Mouse (Mus musculus) CD8-positive naive resting alpha-beta T cell, adult 2 months (primary cell): ENCODE data around the gene Gstm1.
"Not testable (repeated sequence)": the region's sequence is repeated elsewhere in the genome, so short reads cannot be mapped to it uniquely, and the experiment has no call there.

Source experiments
- DNase-seq, 2 experiments: peaks; one replicate each; pipeline ENCODE4 v3.0.0; 2022; ENCODE audit warnings: low read depth in 2 of 2, low spot score in 2 of 2

The Gstm1 gene

GRCm38 (mm10) chr3:108016468-108016867 is 1.3 kb downstream of the Gstm1 start:
- DNase-seq, result not testable (repeated sequence)

GRCm38 (mm10) chr3:108014974-108015346 is 2.8 kb downstream of the Gstm1 start:
- DNase-seq, result no peak

- DNase-seq, result no peak
Measured at GRCm38 (mm10) chr3:108014098-108014973, 3.4 kb downstream of the Gstm1 start.

- no peak for DNase-seq
Measured at GRCm38 (mm10) chr3:108013331-108013871, 4.4 kb downstream of the Gstm1 start.

- no peak for DNase-seq
Measured at GRCm38 (mm10) chr3:108011558-108011957, 6.2 kb downstream of the Gstm1 start.

- no peak for DNase-seq
Measured at GRCm38 (mm10) chr3:108010286-108010685, 7.5 kb downstream of the Gstm1 start.

GRCm38 (mm10) chr3:108002021-108002420 is 15.8 kb downstream of the Gstm1 start:
- no peak for DNase-seq

GRCm38 (mm10) chr3:107999491-107999890 is 18.3 kb downstream of the Gstm1 start:
- DNase-seq, result no peak

- DNase-seq, result no peak
Measured at GRCm38 (mm10) chr3:107998591-107998990, 19.2 kb downstream of the Gstm1 start.

- no peak for DNase-seq
Measured at GRCm38 (mm10) chr3:107996576-107996975, 21.2 kb downstream of the Gstm1 start.

- not testable (repeated sequence) for DNase-seq
Measured at GRCm38 (mm10) chr3:107995974-107996373, 21.8 kb downstream of the Gstm1 start.

GRCm38 (mm10) chr3:107986041-107986562 is 31.7 kb downstream of the Gstm1 start, which contains the start of gene Gstm2:
Gene Gstm2, minus strand, starts transcription at chr3:107986453.
- DNase-seq, result no peak

GRCm38 (mm10) chr3:107985141-107985540 is 32.6 kb downstream of the Gstm1 start:
- DNase-seq, result not testable (repeated sequence)

- DNase-seq, result no peak
Measured at GRCm38 (mm10) chr3:107984471-107984870, 33.3 kb downstream of the Gstm1 start.

GRCm38 (mm10) chr3:107983771-107984170 is 34.0 kb downstream of the Gstm1 start:
- no peak for DNase-seq

GRCm38 (mm10) chr3:107982726-107983125 is 35.0 kb downstream of the Gstm1 start:
- DNase-seq, result no peak

GRCm38 (mm10) chr3:107981261-107981660 is 36.5 kb downstream of the Gstm1 start:
- no peak for DNase-seq

- no peak for DNase-seq
Measured at GRCm38 (mm10) chr3:107977691-107978090, 40.1 kb downstream of the Gstm1 start.

- no peak for DNase-seq
Measured at GRCm38 (mm10) chr3:107974237-107974636, 43.5 kb downstream of the Gstm1 start.

- DNase-seq, result no peak
Measured at GRCm38 (mm10) chr3:107972070-107972469, 45.7 kb downstream of the Gstm1 start.

GRCm38 (mm10) chr3:107971101-107971500 is 46.7 kb downstream of the Gstm1 start:
- not testable (repeated sequence) for DNase-seq

GRCm38 (mm10) chr3:107968724-107969395 is 48.9 kb downstream of the Gstm1 start, which contains the start of gene Gstm3:
Gene Gstm3, minus strand, starts transcription at chr3:107969283.
- DNase-seq, result no peak
